Mouse (Mus musculus): ENCODE results near the gene Atxn1l.
A peak's percentile ranks its signal among the peaks of the same experiment; 100 is the strongest.
"Not testable (repeated sequence)": the region's sequence is repeated elsewhere in the genome, so short reads cannot be mapped to it uniquely, and the experiment has no call there.

The Atxn1l gene

DNA sequence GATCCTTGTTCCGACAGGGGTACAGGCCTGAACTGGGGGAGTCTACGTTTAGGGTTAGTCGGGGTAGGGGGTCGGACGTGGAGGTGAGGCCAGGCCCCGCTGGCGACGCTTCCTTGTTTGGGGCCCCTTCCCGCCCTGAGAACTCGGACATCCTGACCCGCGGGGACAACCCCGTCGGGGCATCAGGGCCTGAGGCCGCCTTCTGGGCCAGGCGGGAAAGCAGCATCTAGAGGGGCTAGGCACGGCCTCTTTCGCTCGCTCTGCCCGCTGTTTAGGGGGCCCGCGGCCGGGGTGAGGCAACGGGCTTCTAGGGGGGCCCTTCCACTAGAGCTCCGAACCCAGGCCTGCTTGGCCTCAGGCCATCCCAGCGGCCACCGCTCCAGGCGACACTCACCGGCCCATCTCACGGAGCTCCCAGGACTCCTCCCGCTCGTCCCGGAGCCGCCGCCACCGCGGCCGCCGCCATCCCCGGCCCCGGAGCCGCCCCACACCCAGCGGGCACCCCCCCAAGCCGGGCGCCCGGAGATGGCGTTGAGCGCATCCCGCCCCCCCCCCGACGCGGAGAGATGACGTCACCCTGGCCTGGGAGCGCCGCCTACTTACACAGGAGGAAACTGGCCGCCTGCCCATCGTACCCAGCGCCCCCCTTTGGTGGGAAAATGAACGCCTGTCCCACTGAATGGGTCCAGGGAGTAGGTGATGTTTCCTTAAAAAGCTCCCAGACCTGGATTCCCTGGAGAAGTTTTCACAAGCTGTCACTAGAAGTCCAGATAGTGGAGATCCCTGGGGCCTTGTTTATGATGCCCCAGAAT, at the start of gene Atxn1l:
TSS of gene Atxn1l (minus strand) at position 503 of the 812 bp plus-strand sequence.
- DNase-seq (ENCODE audit: low spot score): peak; percentile 87

DNA sequence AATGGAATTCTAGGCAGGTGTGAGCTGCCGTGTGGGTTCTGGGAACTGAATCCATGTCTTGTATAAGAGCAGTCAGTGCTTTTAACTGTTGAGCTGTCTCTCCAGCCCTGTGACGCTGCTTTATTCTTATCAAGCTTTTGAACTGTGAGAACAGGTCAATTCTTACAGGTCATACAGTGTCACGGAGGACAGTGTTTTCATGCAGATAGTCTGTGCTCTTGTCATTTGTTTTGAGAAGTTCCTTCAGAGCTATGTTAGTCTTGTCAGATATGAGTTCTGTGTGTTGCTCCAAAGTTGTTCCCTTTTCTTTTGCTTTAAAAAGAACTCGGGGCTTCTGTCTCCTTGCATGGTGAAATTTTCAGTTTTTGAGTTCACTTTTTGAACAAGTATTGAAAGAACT, 43.0 kb upstream of the Atxn1l start:
- DNase-seq (ENCODE audit: low spot score): no peak

DNA sequence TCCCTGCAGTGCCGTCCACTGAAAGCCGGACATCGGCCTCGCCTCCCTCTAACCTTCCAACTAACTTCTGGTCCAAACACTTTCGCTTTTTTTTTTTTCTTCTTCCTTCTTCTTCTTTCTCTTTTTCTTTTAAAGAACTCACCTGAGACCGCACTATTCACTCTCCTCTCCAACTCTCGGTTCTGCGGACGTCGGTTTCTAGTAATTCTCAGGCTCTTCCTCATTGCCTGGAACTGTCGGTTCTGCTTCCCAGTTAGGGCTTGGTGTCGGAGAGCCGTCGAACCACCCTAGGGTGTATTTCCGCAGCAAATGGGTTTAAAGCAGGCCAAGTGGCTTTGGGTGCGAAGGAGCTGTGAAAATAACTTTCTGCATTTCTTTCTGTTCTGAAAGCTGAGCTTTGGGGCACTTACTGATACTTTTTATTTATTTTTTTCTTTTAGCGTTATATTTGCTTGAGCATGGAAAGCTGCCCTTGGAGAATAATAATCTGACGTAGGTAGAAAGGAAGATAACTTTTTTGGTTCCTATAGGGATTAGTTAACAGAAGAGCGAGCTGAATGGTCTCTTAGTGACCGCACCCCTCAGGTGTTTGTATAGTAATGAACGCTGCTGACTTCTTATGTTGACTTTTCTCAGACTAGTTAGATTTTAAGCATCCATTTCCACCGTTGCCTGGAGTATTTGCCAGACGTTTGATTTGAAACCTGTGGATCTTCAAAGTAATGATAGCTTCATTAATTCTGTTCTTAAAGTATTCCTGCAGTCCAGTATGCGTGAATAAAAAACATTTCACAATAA, 42.1 kb upstream of the Atxn1l start:
- no peak for DNase-seq (ENCODE audit: low spot score)

DNA sequence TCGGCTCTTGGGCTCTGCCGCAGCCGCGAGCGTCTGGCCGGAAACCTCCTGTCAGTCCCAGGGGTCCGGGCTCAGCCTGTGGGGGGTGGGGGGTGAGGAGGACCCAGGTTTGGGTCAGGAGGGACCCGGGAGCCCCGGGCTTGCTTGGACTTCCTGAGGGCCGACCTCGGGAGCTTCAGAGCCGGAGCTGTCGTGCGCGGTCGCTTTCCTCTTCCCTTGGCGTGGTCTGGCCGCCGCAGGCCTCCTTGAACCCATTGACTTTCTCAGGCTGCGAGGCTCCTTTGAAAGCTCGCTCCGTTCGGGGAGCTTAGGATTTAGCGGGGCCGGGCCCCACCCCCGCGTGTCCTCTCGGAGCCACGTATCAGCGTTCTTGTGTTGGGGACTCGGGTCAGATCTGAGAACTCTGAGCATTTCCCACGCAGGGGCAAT, 41.5 kb upstream of the Atxn1l start:
- peak; percentile 38 for DNase-seq (ENCODE audit: low spot score)

- DNase-seq (ENCODE audit: low spot score): peak; percentile 97
These were observed 40.9 kb upstream of the Atxn1l start, which contains the start of gene Ap1g1 for GRCm38 (mm10) chr8:109778280-109778977. Ap1g1 (plus strand) TSS chr8:109778554.

- DNase-seq (ENCODE audit: low spot score): no peak
These were observed 40.3 kb upstream of the Atxn1l start for GRCm38 (mm10) chr8:109777851-109778250.

DNA sequence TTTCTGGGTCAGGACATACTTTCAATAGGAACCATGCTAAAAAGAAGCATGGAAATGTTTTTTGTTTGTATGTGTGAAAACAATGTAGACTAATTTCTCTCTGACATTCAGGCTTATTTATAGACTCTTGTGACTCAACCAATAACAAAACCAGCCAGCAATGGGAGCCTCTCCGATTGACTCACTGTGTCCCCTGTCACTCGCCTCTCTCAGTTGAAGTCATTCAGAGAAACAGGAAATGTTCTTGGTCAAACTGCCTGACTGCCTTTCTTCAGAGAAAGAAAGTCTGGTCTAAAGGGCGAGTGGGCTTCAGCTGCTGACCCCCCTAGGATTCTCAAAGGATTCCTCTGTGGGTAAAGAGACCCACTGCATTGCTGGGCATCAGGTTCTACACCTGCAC, 35.6 kb upstream of the Atxn1l start:
- no peak for DNase-seq (ENCODE audit: low spot score)

GRCm38 (mm10) chr8:109766081-109766480, 28.5 kb upstream of the Atxn1l start:
- no peak for DNase-seq (ENCODE audit: low spot score)

DNA sequence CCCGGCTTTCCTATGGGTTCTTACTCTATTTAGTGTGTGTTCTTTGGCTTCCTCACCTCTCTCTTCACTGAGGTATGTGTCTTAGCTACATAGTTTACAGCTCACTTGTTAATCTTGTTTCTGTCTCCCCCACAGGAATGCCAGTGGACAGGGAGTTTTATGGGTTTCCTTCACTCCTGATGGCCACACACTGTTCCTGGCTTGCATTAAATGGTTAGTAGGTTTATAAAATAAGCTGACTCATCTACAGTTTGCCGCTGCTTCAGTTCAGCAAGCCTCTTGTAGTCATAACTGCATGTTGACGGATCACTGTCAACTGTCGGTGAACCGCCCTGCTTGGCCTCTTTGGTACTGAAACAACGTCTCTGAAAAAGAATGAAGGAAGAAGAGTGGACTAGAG, 26.5 kb upstream of the Atxn1l start:
- DNase-seq (ENCODE audit: low spot score): no peak

- no peak for DNase-seq (ENCODE audit: low spot score)
These were observed 22.7 kb upstream of the Atxn1l start for GRCm38 (mm10) chr8:109760221-109760620.

DNA sequence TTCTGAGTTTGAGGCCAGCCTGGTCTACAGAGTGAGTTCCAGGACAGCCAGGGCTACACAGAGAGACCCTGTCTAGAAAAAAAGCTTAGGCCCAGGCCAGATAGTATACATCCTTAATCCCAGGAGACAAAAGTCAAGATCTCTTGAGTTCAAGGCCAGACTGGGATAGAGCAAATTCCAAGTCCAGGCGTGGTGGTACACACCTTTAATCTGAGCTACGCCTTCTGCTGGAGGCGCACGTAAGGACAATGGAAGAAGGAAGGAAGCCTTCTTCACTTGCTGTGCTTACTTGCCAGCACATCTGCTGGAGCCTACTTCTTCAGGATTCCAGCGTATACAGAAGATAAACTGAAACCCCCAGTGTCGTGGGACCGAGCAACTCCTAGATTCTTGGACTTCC, 21.9 kb upstream of the Atxn1l start:
- DNase-seq (ENCODE audit: low spot score): no peak

GRCm38 (mm10) chr8:109756849-109757248, 19.3 kb upstream of the Atxn1l start:
- no peak for DNase-seq (ENCODE audit: low spot score)

- not testable (repeated sequence) for DNase-seq (ENCODE audit: low spot score)
These were observed 18.0 kb upstream of the Atxn1l start for GRCm38 (mm10) chr8:109755554-109755953.

GRCm38 (mm10) chr8:109754696-109755095, 17.2 kb upstream of the Atxn1l start:
- peak; percentile 18 for DNase-seq (ENCODE audit: low spot score)

- DNase-seq (ENCODE audit: low spot score): no peak
These were observed 14.4 kb upstream of the Atxn1l start for GRCm38 (mm10) chr8:109751731-109752485.

DNA sequence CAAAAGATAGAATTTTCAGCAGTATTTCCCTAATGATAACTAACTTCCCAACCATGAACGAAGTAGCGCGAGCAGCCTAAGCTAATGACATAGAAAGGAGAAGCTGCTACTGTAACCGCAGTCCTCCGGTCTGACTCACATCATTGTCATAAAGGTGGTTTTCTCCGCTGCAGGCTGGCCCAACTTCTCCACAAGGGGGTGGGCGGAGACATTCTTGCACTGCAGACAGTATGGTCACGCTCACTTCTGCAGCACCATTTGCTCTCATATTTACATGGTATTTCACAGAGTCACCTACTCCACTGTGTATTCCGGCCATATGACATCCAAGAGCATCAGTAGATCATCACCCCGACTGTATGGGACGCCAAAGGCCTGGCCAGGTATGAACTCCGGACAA, 13.2 kb upstream of the Atxn1l start:
- DNase-seq (ENCODE audit: low spot score): peak; percentile 59

DNA sequence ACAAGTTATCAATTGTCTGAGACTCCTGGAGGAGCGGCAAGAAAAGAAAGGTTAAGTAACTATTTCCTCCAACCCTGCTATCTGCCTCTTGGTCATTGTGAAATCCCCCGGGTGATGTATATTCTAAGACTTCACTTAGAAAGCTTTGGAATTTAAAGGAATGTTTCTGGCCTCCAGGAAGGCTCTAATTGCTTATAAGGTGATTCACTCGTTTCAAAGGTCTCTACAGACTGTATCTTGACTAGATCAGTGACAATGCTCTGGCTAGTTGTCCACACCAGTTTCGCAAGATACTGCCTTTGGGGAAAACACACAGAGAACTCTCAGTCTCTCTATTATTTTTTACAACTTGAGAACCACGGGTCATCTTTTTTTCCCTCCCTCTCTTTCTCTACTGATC, 12.7 kb upstream of the Atxn1l start:
- DNase-seq (ENCODE audit: low spot score): no peak

- no peak for DNase-seq (ENCODE audit: low spot score)
These were observed 10.1 kb upstream of the Atxn1l start for GRCm38 (mm10) chr8:109747468-109748199.

DNA sequence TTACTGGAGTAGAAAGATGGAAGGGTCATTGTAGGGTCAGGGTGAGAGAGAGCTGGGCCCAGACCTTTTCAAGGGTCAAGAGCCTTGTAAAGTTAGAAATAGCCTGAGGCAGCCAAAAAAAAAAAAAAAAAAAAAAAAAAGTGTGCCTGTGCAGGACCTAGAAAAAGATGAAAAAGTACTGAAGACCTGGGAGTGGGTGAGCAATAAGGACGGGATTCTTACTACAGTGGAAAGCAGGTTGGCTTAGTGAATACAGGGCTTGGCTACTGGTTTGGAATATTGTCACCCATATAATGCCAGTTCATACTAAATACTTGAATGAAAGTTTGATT, 476 bp upstream of the Atxn1l start:
- no peak for DNase-seq (ENCODE audit: low spot score)

DNA sequence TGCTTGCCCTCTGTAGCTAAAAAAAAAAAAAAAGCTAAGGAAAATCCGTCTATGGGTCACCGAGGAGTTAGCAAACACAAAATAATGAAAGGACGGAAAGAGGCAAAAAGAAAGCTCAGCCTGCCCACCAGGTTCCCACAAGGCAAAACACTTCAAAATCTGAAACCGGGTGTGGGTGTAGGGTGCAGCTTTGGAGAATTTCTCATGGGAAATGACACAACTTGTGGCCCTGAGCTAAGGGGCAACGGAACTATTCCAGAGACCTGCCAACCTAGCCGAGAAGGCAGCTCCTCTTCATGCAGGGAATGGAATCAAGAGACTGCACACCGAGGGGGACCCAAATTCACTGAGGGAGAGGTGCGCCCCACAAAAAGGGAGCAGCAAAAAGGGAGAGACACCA, 720 bp downstream of the Atxn1l start:
- no peak for DNase-seq (ENCODE audit: low spot score)

GRCm38 (mm10) chr8:109734018-109734417, 3.5 kb downstream of the Atxn1l start:
- no peak for DNase-seq (ENCODE audit: low spot score)
